Mouse (Mus musculus): ENCODE measurements around the gene Aldh18a1.
"Not testable (repeated sequence)": the region's sequence is repeated elsewhere in the genome, so short reads cannot be mapped to it uniquely, and the experiment has no call there.

Gene Aldh18a1

GRCm38 (mm10) chr19:40625935-40626334 lies 37.7 kb upstream of the Aldh18a1 start:
- no peak for TF ChIP-seq CTCF (conservative IDR thresholded peaks at IDR 0.05; ENCODE audit: low read length)
- no peak for TF ChIP-seq POU5F1 (IDR thresholded peaks at IDR 0.05; ENCODE audit: borderline replicate concordance, low read length)
- no peak for TF ChIP-seq NANOG (IDR thresholded peaks at IDR 0.05; ENCODE audit: borderline replicate concordance, low read length)
- Histone ChIP-seq H3K9me3 (ENCODE audit: low read length) (no peaks in the 10 kb centered on the region), H3K4me3 (replicated peaks; ENCODE audit: low read length) (no peak overlapping the region)

GRCm38 (mm10) chr19:40621616-40622015 lies 33.4 kb upstream of the Aldh18a1 start:
- H3K36me3 ChIP-seq (ENCODE audit: insufficient read depth, low read length); H3K4me1 ChIP-seq (replicated peaks; ENCODE audit: low read depth, low read length); H3K27me3 ChIP-seq (ENCODE audit: insufficient read depth, low read length); H3K9me3 ChIP-seq (ENCODE audit: low read length); H3K4me3 ChIP-seq (replicated peaks; ENCODE audit: low read length): not testable (repeated sequence)

More at GRCm38 (mm10) chr19:40625935-40626334, 37.7 kb upstream of the Aldh18a1 start:
- H3K36me3 ChIP-seq (ENCODE audit: insufficient read depth, low read length), result no peaks in the 10 kb centered on the region
- no peaks in the 10 kb centered on the region for H3K27me3 ChIP-seq (ENCODE audit: insufficient read depth, low read length)
- H3K4me1 ChIP-seq (replicated peaks; ENCODE audit: low read depth, low read length), result no peaks in the 10 kb centered on the region

DNA sequence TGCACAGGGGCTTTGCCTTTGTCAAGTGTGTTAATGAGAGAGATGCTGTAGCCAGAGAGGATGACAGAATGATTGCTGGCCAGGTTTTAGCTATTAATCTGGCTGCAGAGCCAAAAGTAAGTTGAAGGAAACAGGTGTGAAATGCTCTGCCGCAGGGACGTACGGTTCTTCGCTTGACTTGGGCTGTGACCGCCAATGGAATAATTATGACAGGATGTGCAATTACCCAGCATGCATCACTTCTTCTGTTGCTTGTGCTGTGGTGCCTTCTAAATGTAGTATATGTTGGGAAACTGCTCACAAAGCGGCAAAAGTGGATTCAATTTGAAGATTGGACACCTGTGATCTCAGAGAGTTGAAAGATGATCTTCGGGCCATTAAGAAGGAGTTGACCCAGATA lies 27.8 kb upstream of the Aldh18a1 start:
- no peaks in the 10 kb centered on the region for H3K36me3 ChIP-seq (ENCODE audit: insufficient read depth, low read length)
- H3K9me3 ChIP-seq (ENCODE audit: low read length), result no peaks in the 10 kb centered on the region
- no peak overlapping the region for H3K4me3 ChIP-seq (replicated peaks; ENCODE audit: low read length)
- 0 out of 2 replicates have a peak, but pooled peaks cover 13% of the 10 kb centered on the region for H3K27me3 ChIP-seq (ENCODE audit: insufficient read depth, low read length)
- peaks cover 10% of the 10 kb centered on the region for H3K4me1 ChIP-seq (replicated peaks; ENCODE audit: low read depth, low read length)
- no peak for TF ChIP-seq POU5F1 (IDR thresholded peaks at IDR 0.05; ENCODE audit: borderline replicate concordance, low read length)
- no peak for TF ChIP-seq NANOG (IDR thresholded peaks at IDR 0.05; ENCODE audit: borderline replicate concordance, low read length)
- TF ChIP-seq CTCF (conservative IDR thresholded peaks at IDR 0.05; ENCODE audit: low read length), result no peak

- peaks cover 19% of the 10 kb centered on the region; the same call in 1 of the 2 replicates for H3K27me3 ChIP-seq (ENCODE audit: insufficient read depth, low read length)
- H3K36me3 ChIP-seq (ENCODE audit: insufficient read depth, low read length), result no peaks in the 10 kb centered on the region
- no peak overlapping the region for H3K4me3 ChIP-seq (replicated peaks; ENCODE audit: low read length)
- peaks cover 11% of the 10 kb centered on the region for H3K4me1 ChIP-seq (replicated peaks; ENCODE audit: low read depth, low read length)
- no peaks in the 10 kb centered on the region for H3K9me3 ChIP-seq (ENCODE audit: low read length)
- TF ChIP-seq CTCF (conservative IDR thresholded peaks at IDR 0.05; ENCODE audit: low read length), result no peak
- TF ChIP-seq POU5F1 (IDR thresholded peaks at IDR 0.05; ENCODE audit: borderline replicate concordance, low read length), result no peak
- no peak for TF ChIP-seq NANOG (IDR thresholded peaks at IDR 0.05; ENCODE audit: borderline replicate concordance, low read length)
These were observed 26.5 kb upstream of the Aldh18a1 start for GRCm38 (mm10) chr19:40614811-40615210.

DNA sequence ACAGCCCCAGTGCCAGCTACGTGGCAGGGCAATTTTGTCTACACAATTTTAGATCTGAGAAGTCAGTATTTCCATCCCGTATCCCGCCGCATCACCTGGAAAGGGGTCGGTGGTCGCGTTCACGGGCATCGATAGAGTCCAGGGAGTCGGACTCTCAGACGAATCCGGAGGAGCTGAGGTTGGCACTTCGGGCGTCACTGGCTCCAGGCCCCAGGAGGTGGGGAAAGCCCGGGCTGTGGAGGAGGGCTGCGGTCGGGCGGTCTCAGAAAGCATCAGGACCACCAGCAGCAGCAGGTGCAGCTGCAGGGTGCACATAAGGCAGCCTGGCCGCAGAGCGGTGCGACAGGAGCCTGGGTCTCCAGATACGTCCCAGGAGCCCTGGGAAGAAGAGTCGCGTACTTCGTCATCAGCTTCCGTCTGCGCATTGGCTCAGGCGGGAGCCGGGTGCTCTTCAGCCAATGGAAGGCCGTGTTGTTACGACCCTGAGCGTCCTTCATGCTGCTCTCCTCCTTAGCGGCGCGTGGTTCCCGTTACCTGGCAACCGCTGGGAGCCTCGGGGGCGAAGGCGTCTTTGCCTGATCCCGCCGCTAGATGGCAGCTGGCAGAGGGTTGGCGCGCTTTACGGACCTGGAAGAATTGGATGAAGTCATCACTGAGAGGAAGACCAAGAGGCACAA lies 23.7 kb upstream of the Aldh18a1 start, which contains the start of the genes Tctn3 and Entpd1:
Gene Tctn3 (minus strand): TSS at position 404 of the 677 bp plus-strand sequence.
Gene Entpd1 (plus strand): TSS at position 537 of the 677 bp plus-strand sequence.
- Histone ChIP-seq H3K4me3 (replicated peaks; ENCODE audit: low read length) (peak within 1 kb of the TSS; percentile 93), H3K4me1 (replicated peaks; ENCODE audit: low read depth, low read length) (peaks cover 11% of the 10 kb centered on the region), H3K27me3 (ENCODE audit: insufficient read depth, low read length) (peaks cover 19% of the 10 kb centered on the region; the same call in 1 of the 2 replicates), H3K36me3 (ENCODE audit: insufficient read depth, low read length) (peaks cover 26% of the 10 kb centered on the region), H3K9me3 (ENCODE audit: low read length) (no peaks in the 10 kb centered on the region)
- TF ChIP-seq CTCF (conservative IDR thresholded peaks at IDR 0.05; ENCODE audit: low read length), result peak; percentile 78
- no peak for TF ChIP-seq NANOG (IDR thresholded peaks at IDR 0.05; ENCODE audit: borderline replicate concordance, low read length)

DNA sequence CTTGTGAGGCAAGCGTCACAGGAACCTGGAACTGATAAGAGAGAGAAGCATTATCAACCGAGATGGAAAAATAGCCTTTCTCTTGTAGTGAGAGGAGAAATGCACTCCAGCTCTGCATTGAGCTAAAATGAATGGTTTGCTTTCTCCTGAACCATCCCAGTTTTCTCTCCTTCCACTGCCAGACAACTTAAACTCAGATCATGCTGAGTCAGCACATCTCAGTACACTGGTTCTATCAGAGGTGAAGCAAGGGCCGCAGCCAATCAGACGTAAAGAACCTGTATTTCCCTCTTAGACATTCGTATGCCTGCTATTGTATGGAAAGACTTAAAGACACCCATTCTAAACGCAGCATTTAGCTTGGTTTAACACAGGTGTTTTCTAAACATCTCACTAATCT lies 19.4 kb upstream of the Aldh18a1 start:
- Histone ChIP-seq H3K9me3 (ENCODE audit: low read length) (no peaks in the 10 kb centered on the region), H3K36me3 (ENCODE audit: insufficient read depth, low read length) (peaks cover 50% of the 10 kb centered on the region), H3K27me3 (ENCODE audit: insufficient read depth, low read length) (peaks cover 9% of the 10 kb centered on the region; the same call in 1 of the 2 replicates), H3K4me1 (replicated peaks; ENCODE audit: low read depth, low read length) (peaks cover 17% of the 10 kb centered on the region), H3K4me3 (replicated peaks; ENCODE audit: low read length) (no peak overlapping the region)
- TF ChIP-seq NANOG (IDR thresholded peaks at IDR 0.05; ENCODE audit: borderline replicate concordance, low read length), result no peak
- TF ChIP-seq POU5F1 (IDR thresholded peaks at IDR 0.05; ENCODE audit: borderline replicate concordance, low read length), result no peak
- TF ChIP-seq CTCF (conservative IDR thresholded peaks at IDR 0.05; ENCODE audit: low read length), result no peak

DNA sequence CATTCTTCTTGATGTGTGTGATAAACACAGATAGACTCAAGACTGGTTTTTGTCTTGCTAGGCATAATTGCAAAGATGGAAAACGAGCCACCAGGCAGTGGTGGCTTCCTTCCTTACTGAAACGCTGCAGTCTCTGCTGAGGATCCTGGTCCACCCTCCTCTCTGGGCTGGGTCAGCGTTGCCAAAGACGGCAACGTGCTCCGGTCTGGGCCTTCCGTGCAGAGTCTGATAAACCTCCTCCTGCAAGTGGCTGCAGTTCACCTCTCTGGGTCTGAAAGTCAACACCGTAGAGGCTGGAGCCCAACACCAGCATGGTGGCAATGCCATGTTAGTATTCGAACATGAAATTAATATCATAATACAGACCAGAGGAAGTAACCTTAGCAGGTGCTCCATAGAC lies 16.9 kb upstream of the Aldh18a1 start:
- Histone ChIP-seq H3K9me3 (ENCODE audit: low read length) (no peaks in the 10 kb centered on the region), H3K4me1 (replicated peaks; ENCODE audit: low read depth, low read length) (0 out of 2 replicates have a peak, but pooled peaks cover 7% of the 10 kb centered on the region), H3K36me3 (ENCODE audit: insufficient read depth, low read length) (peaks cover 50% of the 10 kb centered on the region), H3K4me3 (replicated peaks; ENCODE audit: low read length) (no peak overlapping the region), H3K27me3 (ENCODE audit: insufficient read depth, low read length) (no peaks in the 10 kb centered on the region)
- TF ChIP-seq POU5F1 (IDR thresholded peaks at IDR 0.05; ENCODE audit: borderline replicate concordance, low read length), result no peak
- no peak for TF ChIP-seq NANOG (IDR thresholded peaks at IDR 0.05; ENCODE audit: borderline replicate concordance, low read length)
- TF ChIP-seq CTCF (conservative IDR thresholded peaks at IDR 0.05; ENCODE audit: low read length), result no peak

GRCm38 (mm10) chr19:40601870-40602269 lies 13.6 kb upstream of the Aldh18a1 start:
- Histone ChIP-seq H3K9me3 (ENCODE audit: low read length) (no peaks in the 10 kb centered on the region), H3K36me3 (ENCODE audit: insufficient read depth, low read length) (peaks cover 28% of the 10 kb centered on the region), H3K27me3 (ENCODE audit: insufficient read depth, low read length) (no peaks in the 10 kb centered on the region), H3K4me1 (replicated peaks; ENCODE audit: low read depth, low read length) (peaks cover 15% of the 10 kb centered on the region), H3K4me3 (replicated peaks; ENCODE audit: low read length) (no peak overlapping the region)
- TF ChIP-seq POU5F1 (IDR thresholded peaks at IDR 0.05; ENCODE audit: borderline replicate concordance, low read length), result no peak

DNA sequence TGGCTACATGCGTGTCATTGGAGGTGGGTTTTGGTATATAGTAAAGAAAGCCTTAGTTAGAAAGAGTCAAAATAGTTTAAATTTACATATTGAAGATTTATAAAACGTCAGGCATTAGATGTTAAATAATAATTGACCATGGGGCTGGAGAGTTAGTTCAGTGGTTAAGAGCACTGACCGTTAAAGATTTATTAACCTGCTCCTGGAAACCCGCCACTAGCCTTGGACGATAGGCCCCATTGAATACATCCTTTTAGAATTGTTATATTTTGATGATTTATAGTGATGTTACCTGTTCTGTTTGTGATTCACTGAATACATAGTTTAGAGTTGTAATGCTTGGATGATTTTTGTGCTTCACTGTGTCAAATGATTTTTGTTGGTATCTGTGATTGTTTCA lies 12.6 kb upstream of the Aldh18a1 start:
- not testable (repeated sequence) for H3K4me1 ChIP-seq (replicated peaks; ENCODE audit: low read depth, low read length); H3K27me3 ChIP-seq (ENCODE audit: insufficient read depth, low read length); H3K9me3 ChIP-seq (ENCODE audit: low read length); H3K4me3 ChIP-seq (replicated peaks; ENCODE audit: low read length)
- H3K36me3 ChIP-seq (ENCODE audit: insufficient read depth, low read length), result peaks cover 18% of the 10 kb centered on the region

Data from E14TG2a.4 (cell line).